Mouse (Mus musculus) cerebellum, postnatal 25 days (tissue): ENCODE data around the gene Gm13757.
"Not testable (repeated sequence)": the region's sequence is repeated elsewhere in the genome, so short reads cannot be mapped to it uniquely, and the experiment has no call there.

Source experiments
- DNase-seq, 2 experiments: peaks; one replicate each; pipeline ENCODE4 v3.0.0; 2021; ENCODE audit warnings: mixed read lengths in 2 of 2

The Gm13757 gene

GRCm38 (mm10) chr2:88449031-88449430, at the start of gene Gm13757:
Gene Gm13757, minus strand, starts transcription at chr2:88449131.
- no peak for DNase-seq

GRCm38 (mm10) chr2:88493020-88493419, 44.1 kb upstream of the Gm13757 start, which contains the start of gene Olfr1185-ps1:
Gene Olfr1185-ps1, plus strand, starts transcription at chr2:88493320.
- no peak for DNase-seq

DNA sequence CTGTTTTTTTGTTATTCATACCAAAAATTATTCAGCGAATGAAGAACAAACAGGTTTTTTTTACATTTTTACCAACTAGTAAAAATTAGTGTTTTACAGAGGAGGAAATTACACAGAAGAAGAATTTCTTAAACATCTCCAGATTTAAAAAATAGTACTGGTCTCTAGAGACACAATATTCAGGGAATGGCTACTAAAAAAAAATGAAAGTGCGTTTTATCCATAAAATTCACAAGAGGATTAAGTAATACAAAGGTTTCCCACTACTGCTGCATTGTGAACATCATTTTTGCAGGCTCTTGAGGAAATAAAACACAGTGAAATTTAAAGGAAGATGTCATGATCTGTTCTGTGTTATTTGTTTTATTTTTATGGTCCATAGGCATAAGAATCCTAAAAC, 34.4 kb upstream of the Gm13757 start, which contains the start of gene Olfr1184:
Gene Olfr1184 (plus strand): TSS at position 301 of the 400 bp plus-strand sequence.
- no peak for DNase-seq

DNA sequence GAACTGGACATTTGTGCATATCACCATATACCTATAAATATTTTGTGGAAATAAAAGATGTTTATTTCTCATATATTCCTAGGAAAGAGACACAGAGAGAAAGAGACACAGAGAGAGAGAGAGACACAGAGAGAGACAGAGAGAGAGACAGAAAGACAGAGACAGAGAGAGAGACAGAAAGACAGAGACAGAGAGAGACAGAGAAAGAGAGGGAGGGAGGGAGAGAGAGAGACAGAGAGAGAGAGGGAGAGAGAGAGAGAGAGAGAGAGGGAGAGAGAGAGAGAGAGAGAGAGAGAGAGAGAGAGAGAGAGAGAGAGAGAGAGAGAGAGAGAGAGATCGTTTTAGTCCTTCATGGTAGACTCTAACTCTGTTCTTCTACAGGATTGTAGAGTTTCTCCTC, 5.6 kb upstream of the Gm13757 start, which contains the start of gene Olfr1183:
Gene Olfr1183 (plus strand): TSS at position 301 of the 400 bp plus-strand sequence.
- not testable (repeated sequence) for DNase-seq

GRCm38 (mm10) chr2:88426071-88426470, 22.9 kb downstream of the Gm13757 start, which contains the start of gene Olfr1181:
Gene Olfr1181, minus strand, starts transcription at chr2:88426171.
- no peak for DNase-seq

- no peak for DNase-seq
These were observed 29.9 kb downstream of the Gm13757 start, which contains the start of gene Olfr1180 for GRCm38 (mm10) chr2:88419051-88419450. Gene Olfr1180, minus strand, starts transcription at chr2:88419151.

DNA sequence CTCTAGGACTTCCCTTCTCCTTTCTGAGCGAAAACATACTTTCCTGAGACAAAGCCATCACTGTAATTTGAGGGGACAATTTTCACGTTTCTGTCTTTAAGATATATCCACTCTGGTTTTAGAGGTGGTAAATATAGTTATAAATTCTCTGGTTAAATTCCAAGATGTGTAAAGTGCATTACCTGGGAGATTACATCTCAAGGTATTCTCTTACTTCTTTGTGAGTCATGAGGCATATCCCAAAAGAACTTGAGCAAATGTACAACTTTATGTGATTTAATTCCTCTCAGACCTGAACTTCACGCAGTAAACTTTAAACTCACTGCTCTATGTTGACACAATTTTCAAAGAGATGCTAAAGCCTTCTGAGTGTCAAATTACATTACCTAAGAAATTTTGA, 42.6 kb downstream of the Gm13757 start, which contains the start of gene Olfr1179:
Gene Olfr1179 (minus strand): TSS at position 101 of the 400 bp plus-strand sequence.
- no peak for DNase-seq
